Mouse (Mus musculus): ENCODE results near the gene 1700003E16Rik.

1700003E16Rik gene

DNA sequence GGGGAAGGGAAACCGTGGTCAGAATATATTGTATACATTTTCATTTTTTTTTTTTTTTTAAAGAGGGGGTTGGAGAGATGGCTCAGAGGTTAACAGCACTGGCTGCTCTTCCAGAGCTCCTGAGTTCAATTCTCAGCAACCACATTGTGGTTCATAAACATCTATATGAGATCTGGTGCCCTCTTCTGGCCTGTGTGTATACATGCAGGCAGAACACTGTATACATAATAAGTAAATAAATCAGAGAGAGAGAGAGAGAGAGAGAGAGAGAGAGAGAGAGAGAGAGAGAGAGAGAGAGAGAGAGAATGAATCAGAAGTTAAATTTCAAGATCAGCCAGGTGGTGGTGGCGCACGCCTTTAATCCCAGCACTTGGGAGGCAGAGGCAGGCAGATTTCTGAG, 3.3 kb downstream of the 1700003E16Rik start:
- peak; percentile 72 for DNase-seq (ENCODE audit: low read depth, low spot score)

DNA sequence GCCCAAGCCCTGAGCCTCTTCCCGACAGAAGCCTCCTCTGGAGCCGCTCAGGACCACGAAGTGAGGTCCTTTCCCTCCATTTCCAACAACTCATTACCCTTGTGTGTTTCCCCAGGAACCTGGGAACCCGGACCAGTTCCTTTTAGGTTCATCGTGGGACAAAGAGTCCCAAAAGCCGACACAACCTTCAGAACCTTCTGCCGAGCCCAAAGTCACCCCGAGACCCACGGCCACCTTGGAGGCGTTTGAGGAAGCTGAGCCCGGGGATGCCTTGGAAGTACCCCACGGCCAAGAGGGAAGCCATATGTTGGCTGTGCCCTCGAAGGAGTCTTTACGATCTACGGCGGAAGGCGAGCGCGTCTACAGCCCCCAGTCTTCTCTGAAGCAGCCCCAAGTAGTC, 5.2 kb downstream of the 1700003E16Rik start:
- DNase-seq (ENCODE audit: low read depth, low spot score) = peak; percentile 25

DNA sequence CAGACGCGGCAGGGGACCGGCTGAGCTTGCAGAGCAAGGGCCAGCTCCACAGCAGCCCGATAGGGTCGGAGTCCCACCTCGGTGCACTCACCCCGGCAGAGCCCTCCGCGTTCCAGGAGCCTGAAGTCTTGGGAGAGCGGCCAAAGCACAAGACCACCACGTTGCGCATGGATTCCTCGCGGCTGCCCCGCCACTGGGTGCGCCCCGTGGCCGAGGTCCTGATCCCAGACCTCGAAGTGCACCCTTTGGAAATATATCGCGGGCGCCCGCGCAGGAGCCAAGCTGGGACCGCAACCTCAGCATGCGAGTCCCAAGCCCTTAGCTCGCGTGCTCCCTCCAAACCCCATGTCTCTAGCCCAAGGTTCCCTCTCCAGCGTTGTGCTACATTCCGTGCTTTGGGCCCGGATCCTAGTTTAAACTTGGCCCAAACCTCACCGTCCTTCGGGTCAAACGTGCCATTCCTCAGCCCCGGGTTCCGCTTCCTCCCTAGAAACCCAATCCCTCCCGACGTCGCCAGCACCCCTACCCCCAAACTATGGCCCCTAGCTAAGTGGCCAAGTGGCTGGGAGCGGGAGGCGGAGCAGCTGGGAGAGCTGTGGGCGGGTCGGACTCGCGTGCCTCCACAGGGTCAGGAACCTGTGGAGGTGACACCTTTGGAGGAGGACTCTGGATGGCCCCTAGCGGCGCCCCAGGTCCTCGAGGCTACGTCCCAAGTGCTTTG, 5.9 kb downstream of the 1700003E16Rik start:
- peak; percentile 86 for DNase-seq (ENCODE audit: low read depth, low spot score)

DNA sequence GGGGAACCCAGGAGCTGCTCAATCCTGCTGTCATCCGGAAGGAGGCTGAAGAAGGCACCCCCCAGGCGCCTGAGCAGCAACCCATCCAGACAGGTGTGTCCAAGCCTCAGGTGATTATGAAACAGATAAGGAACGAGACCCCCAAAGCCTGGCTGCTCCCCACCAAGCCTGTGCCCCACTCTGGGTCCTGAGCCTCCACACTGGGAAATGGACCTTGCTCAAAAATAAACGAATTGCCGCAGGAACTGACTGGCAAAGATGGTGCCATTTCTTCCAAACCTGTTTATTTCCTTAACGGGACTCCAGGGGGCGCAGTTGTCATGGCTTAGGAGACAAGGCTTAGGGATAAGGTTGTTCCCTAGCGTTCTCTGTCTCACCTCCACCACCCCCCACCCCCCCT, 6.5 kb downstream of the 1700003E16Rik start:
- peak; percentile 91 for DNase-seq (ENCODE audit: low read depth, low spot score)

DNA sequence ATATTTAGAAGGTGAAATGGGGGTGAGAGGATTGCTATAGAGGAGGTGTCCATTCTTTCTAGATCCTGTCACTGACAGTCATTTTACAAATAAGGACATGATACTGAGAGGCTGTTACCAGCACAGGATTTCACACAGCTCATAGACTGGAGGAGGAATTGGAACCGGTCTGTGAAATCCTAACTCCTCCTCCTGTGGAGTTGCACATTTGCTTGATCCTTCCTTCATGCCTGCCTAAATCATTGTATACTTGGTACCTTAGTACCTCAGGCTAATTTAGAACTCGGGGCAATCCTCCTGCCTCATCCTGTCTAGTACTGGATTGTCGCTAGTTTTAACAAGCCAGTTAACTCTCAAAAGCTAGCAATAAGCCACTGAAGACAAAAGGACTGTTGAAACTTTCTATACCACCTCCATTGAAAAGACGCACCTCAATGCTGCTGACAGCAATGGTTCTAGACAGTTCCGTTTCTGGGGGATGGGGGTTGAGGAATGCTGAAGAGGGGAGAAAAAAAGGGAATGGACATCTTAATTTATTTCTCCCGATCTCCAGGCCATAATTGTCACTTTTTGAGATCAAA, 8.9 kb downstream of the 1700003E16Rik start:
- DNase-seq (ENCODE audit: low read depth, low spot score) = no peak

DNA sequence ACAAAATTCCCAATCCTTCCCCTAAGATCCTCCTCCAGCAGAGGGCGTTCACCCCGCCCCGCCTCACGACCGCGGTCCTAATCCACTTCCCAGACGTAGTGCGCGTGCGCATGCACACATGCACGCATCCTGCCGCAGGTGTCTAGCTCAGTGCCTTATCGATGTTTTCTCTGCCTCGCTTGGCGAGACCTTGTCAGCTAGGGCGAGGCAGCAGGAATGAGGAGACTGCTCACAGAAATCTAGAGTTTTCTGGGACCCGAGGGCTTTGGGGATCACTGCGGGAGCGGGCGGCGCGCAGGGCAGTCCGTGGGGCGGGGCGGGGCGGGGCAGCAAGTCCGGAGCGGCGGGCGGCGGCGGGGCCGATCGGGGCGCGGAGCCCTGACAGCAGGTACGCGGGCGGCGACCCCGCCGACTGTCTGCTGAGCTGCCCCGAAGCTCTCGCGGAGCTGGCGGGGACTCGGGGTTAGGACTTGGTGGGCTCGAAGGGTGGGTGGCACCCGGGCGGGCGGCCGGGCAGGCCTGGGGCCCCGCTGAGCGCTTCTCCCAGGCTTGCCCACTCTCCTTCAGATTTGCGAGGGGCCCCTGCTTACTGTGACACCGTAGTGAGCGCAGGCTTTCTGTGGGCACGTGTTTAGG, 9.5 kb downstream of the 1700003E16Rik start, which contains the start of gene Dctn1:
Gene Dctn1, plus strand, starts transcription at position 314 of the 636 bp plus-strand sequence.
- peak; percentile 94 for DNase-seq (ENCODE audit: low read depth, low spot score)

DNA sequence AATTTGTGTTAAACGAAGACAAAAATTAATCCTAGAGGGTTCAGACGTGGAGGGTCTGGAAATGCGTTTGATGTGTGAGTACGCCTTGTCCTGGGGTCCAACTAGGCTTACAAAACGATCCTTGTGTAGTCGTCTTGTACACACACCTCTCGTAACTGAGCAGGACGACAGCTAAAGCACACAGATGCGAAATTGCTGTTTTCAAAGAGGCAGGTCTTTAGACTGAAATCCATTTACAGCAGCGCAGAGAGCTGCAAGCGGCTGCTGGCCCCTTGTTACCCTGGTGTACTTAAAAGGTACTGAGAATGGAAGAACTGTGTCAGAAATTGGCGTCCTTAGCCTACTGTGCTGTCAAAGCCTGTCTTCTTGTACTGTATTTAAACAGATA, 10.0 kb downstream of the 1700003E16Rik start:
- DNase-seq (ENCODE audit: low read depth, low spot score) = peak; percentile 58

DNA sequence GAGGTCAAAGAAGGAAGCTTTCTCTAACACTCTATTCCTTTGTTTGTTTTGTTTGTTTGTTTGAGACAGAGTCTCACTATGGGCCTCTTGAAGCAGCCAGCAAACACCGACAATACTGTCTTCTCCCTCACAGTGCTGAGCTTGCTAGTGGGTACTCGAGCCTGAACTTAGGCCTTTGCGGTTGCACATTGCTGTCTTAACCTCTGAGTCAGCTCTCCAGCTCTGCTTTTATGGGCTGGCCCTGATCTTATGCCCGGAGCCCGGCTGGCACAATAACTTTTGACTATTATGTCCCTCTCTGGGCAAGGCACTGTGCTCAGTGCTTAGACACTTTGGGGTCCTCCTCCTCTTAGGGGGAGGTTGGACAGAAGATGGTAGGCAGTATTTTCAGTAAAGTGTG, 13.7 kb downstream of the 1700003E16Rik start:
- DNase-seq (ENCODE audit: low read depth, low spot score) = no peak

DNA sequence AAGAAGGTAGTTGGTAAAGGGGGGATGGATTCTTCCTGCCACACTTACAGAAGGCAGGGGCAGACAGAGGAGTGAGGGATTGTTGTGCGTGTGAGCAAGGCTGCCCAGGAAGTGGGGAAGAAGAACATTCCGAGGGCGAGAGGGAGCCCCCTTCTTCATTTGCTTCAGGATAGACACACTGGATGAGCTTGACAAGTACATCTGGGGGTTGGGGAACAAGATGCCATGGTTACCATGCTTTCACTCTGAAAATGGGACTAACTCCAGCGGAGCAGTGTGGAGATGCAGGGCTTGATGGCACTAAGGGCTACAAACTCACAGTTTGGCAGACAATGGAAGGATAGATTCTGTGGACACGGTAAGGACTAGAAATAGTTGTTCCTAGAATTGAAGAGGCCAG, 14.9 kb downstream of the 1700003E16Rik start:
- no peak for DNase-seq (ENCODE audit: low read depth, low spot score)

DNA sequence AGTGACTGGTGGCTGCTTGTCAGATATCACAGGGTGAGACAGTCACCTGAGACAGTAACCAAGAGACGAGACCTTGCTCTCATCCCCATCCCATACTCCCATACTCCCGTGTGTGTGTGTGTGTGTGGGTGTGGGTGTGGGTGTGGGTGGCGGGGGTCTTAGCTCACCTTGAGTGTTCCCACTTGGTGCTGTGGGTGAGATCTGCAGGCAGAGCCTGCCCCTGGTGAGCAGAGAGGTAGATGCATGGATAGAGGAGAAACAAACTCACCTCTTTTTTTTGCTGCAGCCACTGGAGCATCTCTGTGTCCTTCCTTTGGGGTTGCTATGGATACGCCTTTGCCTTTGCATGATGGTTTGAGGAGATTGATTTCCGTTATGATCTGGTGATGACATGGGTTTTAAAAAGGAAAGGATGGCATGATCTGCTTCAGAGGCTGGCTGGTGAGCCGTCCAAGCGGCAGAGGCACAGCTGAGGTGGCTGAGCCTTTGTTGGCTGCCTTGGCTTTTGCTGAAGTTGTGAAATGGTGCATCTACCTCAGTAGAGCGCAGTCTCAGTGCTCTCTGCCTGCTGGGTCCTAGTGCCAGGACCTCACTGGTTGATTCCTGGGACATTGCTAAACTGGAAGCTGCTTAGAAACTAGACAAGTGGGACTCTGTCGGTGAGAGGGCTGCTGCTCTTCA, 16.2 kb downstream of the 1700003E16Rik start:
- no peak for DNase-seq (ENCODE audit: low read depth, low spot score)

DNA sequence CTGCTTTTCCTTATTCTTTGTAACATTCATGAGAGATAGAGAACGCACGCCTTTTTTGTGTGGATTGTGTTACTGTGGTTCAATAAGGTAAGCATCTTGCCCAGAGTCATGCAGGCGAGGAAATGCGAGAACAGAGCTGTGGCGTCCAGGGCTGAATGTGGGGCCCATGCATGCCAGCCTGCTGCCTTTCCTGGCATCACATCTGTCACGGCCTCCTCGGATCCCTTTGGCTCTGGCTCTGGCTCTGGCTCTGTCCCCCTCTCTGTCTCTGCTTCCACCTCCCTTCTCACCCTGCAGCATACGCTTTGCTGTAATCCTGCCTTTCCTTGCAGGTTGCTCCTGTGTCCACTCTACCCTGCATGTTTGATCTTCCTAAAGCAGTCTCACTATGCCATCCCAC, 19.8 kb downstream of the 1700003E16Rik start:
- DNase-seq (ENCODE audit: low read depth, low spot score) = no peak

DNA sequence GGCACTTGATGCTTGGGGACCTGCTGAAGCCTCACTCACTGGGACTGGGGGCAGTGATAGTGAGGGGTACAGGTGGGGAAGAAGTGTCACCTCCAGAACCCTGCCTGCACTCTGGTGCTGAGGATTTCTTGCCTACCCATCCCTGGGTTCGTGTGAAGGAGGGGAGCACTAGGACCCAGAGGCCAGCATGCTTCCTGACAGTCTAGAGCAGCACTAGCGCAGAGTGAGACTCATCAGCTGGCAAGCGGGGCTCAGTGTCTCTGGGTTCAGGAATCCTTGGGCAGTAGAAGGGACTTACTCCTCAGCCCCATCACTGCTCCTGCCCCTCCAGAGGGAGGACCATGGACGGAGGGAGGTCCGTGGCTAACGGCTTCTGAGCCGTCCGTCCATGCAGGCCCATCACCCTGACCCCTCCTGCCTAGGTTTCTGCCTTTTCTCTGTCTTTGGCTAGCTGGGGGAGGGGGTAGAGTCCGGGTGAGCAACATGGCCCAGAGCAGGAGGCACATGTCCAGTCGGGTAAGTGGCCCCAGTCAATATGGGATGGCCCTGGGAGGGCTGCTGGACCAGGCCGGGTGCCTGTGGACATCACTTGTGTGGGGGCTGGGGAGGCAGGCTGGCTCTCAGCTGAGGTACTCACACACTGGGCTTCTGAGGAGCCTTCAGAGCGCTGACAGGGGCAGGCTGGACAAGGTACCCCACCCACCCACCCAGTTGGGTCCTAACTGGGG, 23.4 kb downstream of the 1700003E16Rik start:
- no peak for DNase-seq (ENCODE audit: low read depth, low spot score)

DNA sequence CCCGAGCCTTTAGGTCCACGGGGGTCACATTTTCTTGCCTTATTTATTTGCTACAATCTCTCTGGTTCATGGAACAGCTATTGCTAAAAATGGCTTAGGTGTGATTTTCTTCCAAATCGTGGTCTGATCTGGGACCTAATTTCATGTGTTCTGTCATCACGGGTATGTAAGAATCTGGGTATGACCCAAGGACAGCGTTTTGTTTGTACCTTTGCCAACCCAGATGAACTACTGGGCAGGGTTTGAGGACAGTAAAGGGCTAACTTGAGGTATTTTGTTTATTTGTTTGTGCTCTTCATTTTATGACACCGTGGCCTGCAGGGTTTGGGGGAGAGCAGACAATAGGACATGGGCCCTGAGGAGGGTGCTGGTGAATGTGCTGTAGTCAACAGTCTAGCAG, 24.4 kb downstream of the 1700003E16Rik start:
- DNase-seq (ENCODE audit: low read depth, low spot score) = no peak

DNA sequence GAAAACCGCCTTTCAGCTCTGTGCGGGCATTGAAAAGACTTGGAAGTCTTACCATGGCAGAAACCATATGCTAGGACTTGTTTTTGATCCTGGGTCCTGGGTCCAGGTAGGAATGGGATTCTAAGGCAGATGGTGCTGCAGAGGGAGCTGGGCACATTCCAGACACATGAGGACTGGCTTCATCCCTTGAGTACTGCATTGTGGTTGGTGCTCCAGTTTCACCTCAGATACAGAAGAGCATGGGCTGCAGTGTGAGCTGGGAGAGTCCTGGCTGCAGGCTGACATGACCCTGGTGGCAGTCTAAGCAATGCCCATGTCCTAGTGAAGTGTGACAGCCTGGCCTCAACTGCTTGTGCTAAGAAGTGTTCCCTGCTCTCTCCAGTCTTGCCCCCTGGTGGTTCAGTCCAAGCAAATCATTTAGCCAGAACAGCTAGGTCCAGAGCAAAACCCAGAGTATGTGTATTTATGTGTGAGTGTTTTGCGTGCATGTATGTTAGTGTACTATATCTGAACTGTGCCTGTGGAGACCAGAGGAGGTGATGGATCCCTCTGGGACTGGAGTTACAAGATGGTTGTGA, 28.7 kb downstream of the 1700003E16Rik start:
- peak; percentile 38 for DNase-seq (ENCODE audit: low read depth, low spot score)

DNA sequence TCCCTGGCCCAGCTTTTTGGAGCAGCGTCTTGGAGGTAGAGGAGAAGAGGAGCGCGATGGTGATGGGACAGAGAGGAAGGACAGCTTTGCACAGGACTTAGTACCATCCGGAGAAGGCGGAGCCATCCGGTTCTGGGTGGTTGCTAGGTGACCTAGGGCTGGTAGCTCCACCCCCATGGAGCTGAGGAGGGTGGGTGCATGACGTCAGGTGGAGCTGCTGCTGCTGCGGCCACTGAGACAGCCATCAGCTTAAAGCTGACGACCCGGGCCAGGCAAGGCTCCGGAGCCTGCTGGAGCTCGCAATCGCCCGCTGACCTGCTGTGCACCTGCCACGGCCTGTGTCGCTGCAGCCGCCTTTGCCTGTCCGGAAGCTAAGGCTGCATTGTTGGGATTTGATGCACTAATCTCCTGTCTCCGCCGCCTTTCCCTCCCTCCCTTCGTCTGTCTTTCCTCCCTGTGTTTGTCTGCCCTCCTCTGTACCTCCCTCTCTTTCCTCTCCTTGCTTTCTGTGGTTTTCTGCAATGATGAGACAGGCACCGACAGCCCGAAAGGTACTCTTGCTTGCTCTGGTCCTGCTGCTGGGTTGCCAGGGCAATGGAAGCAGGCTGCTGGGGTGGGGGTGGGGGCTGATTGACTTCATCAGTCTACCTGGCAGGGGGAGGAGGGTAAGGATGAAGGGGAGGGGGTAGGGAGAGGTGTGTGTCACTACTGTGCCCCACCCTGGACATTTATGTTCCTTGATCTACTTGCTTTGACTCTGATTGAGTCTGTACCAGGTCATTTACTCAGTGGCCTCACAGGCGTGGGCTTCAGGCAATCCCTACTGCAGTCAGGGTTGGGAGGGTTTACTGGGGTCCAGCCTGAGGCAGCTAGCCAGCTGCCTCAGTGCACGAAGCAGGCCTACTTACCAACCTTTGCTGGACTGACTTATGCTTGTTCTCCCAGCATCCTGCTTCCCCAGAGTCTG, 30.0 kb downstream of the 1700003E16Rik start:
- peak; percentile 86 for DNase-seq (ENCODE audit: low read depth, low spot score)

DNA sequence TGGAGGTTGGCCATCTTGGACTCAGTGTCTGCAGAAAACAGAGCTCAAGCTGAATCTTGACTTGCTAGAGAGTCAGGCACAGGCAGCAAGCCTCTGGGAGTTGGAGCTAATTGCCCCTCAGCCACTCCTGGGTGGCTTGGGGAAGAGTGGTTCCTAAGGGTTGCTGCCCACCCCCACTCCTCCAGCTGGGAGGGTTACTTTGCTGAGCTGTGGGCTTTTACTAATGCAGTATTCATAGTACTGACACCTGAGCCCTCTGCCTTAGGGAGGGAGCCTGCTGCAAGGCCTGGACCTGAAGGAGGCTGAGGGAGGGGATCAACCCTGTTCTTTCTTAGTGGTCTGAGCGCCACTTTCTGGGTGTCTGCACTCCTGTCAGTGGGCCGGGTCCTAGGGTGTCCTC, 30.7 kb downstream of the 1700003E16Rik start:
- DNase-seq (ENCODE audit: low read depth, low spot score) = no peak

DNA sequence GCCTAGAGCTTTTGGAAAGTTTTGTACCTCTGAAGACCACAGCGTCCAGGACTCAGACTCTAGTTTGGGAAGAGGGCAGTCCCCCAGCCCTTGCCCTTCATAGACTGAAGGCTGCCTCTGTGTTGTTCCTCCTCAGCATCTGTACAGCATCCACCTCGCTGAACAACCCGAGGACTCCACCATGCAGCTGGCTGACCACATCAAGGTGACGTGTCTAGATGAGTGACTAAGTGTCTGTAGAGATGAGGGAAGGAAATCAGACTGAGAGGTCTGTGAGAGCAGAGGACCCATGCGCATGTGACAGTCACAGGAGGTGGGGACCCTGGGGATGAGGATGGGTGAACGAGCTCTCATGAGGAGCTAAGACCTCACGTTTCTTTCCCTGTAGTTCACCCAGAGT, 37.4 kb downstream of the 1700003E16Rik start:
- no peak for DNase-seq (ENCODE audit: low read depth, low spot score)

DNA sequence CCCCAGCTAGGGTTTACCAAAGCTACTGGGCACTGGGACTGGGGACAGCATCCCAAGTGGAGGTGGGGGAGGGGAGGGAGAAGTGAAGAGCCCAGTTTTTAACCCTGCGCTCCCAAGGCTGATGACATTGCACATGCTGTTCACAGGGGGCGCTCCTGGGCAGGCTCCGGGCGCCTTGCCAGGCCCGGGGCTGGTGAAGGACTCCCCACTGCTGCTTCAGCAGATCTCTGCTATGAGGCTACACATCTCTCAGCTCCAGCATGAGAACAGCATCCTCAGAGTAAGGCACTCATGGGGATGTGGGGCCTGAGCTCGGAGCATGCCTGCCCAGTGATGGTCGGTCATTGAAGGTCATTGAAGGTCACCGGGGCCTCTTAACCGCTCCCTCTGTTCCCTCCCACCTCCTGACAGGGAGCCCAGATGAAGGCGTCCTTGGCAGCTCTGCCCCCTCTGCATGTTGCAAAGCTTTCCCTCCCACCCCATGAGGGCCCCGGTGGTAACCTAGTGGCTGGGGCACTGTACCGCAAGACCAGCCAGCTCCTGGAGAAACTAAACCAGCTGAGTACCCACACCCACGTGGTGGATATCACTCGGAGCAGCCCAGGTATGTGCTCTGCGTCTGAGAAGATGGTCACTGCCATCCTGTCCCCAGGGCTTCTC, 41.3 kb downstream of the 1700003E16Rik start:
- peak; percentile 64 for DNase-seq (ENCODE audit: low read depth, low spot score)

DNA sequence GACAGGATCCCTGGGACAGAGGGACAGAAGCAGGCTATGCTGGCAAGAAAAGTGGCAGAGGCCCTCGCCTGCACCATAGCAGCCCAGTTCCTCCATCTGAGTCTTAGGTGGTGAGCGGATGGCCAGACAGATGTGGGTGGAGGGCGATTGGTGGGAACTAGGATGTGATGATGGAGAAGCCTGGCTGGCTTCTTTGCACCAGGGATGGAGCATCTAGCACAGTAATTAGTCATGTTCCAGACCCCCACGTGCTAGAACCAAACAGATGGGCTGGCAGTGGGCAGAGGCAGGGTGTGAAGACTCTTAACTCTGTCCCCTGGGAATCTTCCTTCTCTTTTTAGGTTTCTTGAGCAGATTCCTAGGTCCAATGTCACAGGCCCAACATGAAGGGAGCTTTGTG, 47.1 kb downstream of the 1700003E16Rik start:
- no peak for DNase-seq (ENCODE audit: low read depth, low spot score)

DNA sequence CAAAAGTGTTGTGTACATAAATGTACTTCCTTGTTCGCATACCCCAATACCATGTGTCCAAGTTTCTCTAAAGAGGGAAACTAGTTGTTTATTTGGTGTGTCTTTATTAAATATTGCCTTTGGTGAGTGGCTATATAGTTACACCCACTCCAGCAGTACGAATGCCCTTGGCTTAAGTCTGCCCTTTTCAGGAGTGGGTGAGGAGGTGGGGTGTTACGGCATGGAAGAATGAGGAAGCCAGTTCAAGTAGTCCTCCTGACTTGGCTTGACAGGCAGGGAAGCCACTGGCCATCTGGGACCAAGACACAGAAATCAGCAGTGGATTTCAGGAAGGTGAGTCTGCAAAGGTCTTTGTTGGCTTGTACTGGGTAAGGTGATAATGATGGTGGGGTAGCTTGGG, 49.6 kb downstream of the 1700003E16Rik start:
- DNase-seq (ENCODE audit: low read depth, low spot score) = no peak
